ENCODE assay signal across 13 mouse cellular contexts in genomic region chr12:75826699-75827353, GRCm38 (mm10). TPM values are rescaled to one million over a fixed set of nuclear protein-coding genes. Genes with fewer than 3 reads are reported as not detected.
DNase-seq lines count a peak whose midpoint lies in the region; ATAC-seq and TF ChIP-seq lines count a peak whose summit lies in the region.
"Had no signal": no experiment of that assay in that cellular context is flagged by ENCODE, and none has a peak within 500 bp of the region (broad histone marks: within the 10 kb centered on the region; RNA-seq: fewer than 3 reads in every experiment).

No protein-coding gene starts in this region.

- DNase-seq in kidney, adult 11 months = peak; percentile 76
- DNase-seq in kidney, postnatal 4 days = no peak
- peak; percentile 78 for DNase-seq in NIH3T3 (ENCODE audit: low read depth)
- DNase-seq in frontal cortex, adult 2 months (ENCODE audit: extremely low spot score in 1 of 2, low spot score in 1 of 2) = no peak
- DNase-seq in cerebellum, postnatal 14 days = no peak
- no peak for DNase-seq in urinary bladder, adult 2 months (ENCODE audit: low spot score)
- DNase-seq: lung, postnatal 10 days; thymus, postnatal 25 days had no signal

- 0 out of 2 replicates have a peak, but pooled peaks have one; percentile 12 for ATAC-seq in megakaryocyte, adult 5-6 weeks (ENCODE audit: poor library complexity, severe bottlenecking)
- ATAC-seq: forebrain, embryonic 14.5 days had no signal

- peaks cover 19% of the 10 kb centered on the region for H3K4me1 ChIP-seq in embryonic fibroblast, embryonic 13.5 days (ENCODE audit: control insufficient read depth, insufficient read depth, low read length)

- TF ChIP-seq CTCF in embryonic fibroblast, embryonic 13.5 days (IDR thresholded peaks at IDR 0.05; ENCODE audit: borderline replicate concordance, insufficient read depth, low read length) = no peak

- H3K4me3 ChIP-seq in embryonic fibroblast, embryonic 13.5 days (ENCODE audit: insufficient read depth, low read length) = no peak overlapping the region
- H3K4me3 ChIP-seq: midbrain, embryonic 12.5 days; neural tube, embryonic 15.5 days had no signal

- no peak for TF ChIP-seq POLR2A in embryonic fibroblast, embryonic 13.5 days (IDR thresholded peaks at IDR 0.05; ENCODE audit: low read depth, low read length)

- peak overlapping the region; percentile 43 for H3K27ac ChIP-seq in embryonic fibroblast, embryonic 13.5 days (ENCODE audit: insufficient read depth, low read length)
- H3K27ac ChIP-seq: midbrain, embryonic 12.5 days; neural tube, embryonic 15.5 days had no signal

RNA-seq across cellular contexts. Expression of gene Syne2, which starts 8.9 kb away (rescaled TPM):
- polyA plus RNA-seq in embryonic fibroblast, embryonic 13.5 days (2011; ENCODE audit: insufficient read length, low read depth, missing spikeins) = 10.9 TPM in 2 replicates
- 17.4 and 17.8 TPM in 2 replicates for total RNA-seq in megakaryocyte, adult 5-6 weeks (2015)
- total RNA-seq in megakaryocyte, adult 5-6 weeks (2017) = 31.6 and 34.6 TPM in 2 replicates
- polyA plus RNA-seq in frontal cortex, adult 2 months (2012; rRNA removed) = 25.8 and 28.0 TPM in 2 replicates
- 56.9 and 59.7 TPM in 2 replicates for polyA plus RNA-seq in urinary bladder, adult 2 months (2012; rRNA removed)

Comparison
In these comparisons a context has a peak if more than half of its experiments do, and no peak if none do; other contexts are left out.
1. DNase-seq: peak in kidney, adult 11 months (single experiment) and NIH3T3 (single experiment); none in kidney, postnatal 4 days (0 of 2), frontal cortex, adult 2 months (0 of 2), cerebellum, postnatal 14 days (0 of 2) and urinary bladder, adult 2 months (single experiment).